Mouse (Mus musculus) MEL (cell line): Measurements from ENCODE around the gene Ifih1.

Experiments used
- EP300 ChIP-seq, 2 experiments: IDR thresholded peaks; 2 replicates each; pipeline ENCODE4 v1.6.1; 2011; ENCODE audit warnings: improper control_type of control experiment in 2 of 2, low read length in 2 of 2, low read depth in 1 of 2, mild to moderate bottlenecking in 1 of 2
- HCFC1 ChIP-seq: IDR thresholded peaks from 2 replicates; pipeline ENCODE4 v1.6.1; 2012; ENCODE audit warnings: low read depth, mild to moderate bottlenecking, inconsistent platforms, low read length, improper control_type of control experiment, moderate library complexity
- MAX ChIP-seq: IDR thresholded peaks from 2 replicates; pipeline ENCODE4 v1.6.1; 2011; ENCODE audit warnings: low read length, improper control_type of control experiment
- MAZ ChIP-seq: IDR thresholded peaks from 2 replicates; pipeline ENCODE4 v1.6.1; 2012; ENCODE audit warnings: low read depth, mild to moderate bottlenecking, inconsistent platforms, low read length, improper control_type of control experiment
- MXI1 ChIP-seq: IDR thresholded peaks from 2 replicates; pipeline ENCODE4 v1.6.1; 2011; ENCODE audit warnings: mild to moderate bottlenecking, low read depth, low read length, improper control_type of control experiment
- MYC ChIP-seq: IDR thresholded peaks from 2 replicates; pipeline ENCODE4 v1.6.1; 2011; ENCODE audit warnings: low read depth, mild to moderate bottlenecking, low read length, improper control_type of control experiment, moderate library complexity
- POLR2A ChIP-seq, 2 experiments: IDR thresholded peaks; 2 replicates each; pipeline ENCODE4 v1.6.1; 2011 to 2012; ENCODE audit warnings: low read length in 2 of 2, mild to moderate bottlenecking in 2 of 2, control low read depth in 1 of 2, improper control_type of control experiment in 1 of 2, low read depth in 1 of 2, moderate library complexity in 1 of 2; ENCODE audit not compliant: control insufficient read depth in 1 of 2, insufficient read depth in 1 of 2, poor library complexity in 1 of 2
- SMC3 ChIP-seq: IDR thresholded peaks from 2 replicates; pipeline ENCODE4 v1.6.1; 2011; ENCODE audit warnings: low read depth, low read length, improper control_type of control experiment
- TBP ChIP-seq: IDR thresholded peaks from 2 replicates; pipeline ENCODE4 v1.8.0; 2011; ENCODE audit warnings: low read depth, low read length, improper control_type of control experiment
- ZMIZ1 ChIP-seq: IDR thresholded peaks from 2 replicates; pipeline ENCODE4 v1.6.1; 2012; ENCODE audit warnings: low read depth, mild to moderate bottlenecking, inconsistent platforms, low read length, improper control_type of control experiment, moderate library complexity

DNA sequence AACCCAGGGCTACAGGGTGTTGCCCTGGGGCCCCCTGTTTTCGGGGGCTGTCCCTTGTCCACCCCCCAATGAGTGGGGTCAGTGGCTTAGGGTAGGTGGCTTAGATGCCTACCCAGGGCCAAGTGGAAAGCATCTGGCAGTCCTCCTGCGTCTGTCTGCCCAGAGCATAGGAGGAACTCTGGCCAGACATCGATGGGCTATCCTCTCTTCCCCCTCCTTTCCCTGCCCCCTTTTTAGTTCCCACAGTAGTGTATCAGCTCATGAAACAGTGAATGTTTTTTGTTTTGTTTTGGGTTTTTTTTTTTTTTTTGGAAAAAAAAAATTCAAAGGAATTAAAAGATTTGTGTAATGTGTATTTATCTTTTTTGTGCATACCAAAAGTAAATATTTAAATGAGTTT lies 54.5 kb downstream of the Ifih1 start:
- no peak for TF ChIP-seq TBP
- TF ChIP-seq MXI1, result no peak
- TF ChIP-seq EP300 (IDR thresholded peaks at IDR 0.05; ENCODE audit: low read depth in 1 of 2, low read length in 2 of 2), result no peak
- no peak for TF ChIP-seq SMC3
- no peak for TF ChIP-seq MAZ
- no peak for TF ChIP-seq HCFC1
- no peak for TF ChIP-seq MYC
- TF ChIP-seq MAX, result no peak
- TF ChIP-seq POLR2A (IDR thresholded peaks at IDR 0.05; ENCODE audit: control insufficient read depth in 1 of 2, insufficient read depth in 1 of 2, low read depth in 1 of 2, low read length in 2 of 2, poor library complexity in 1 of 2), result no peak
- TF ChIP-seq ZMIZ1, result no peak
